Mouse (Mus musculus): Measurements from ENCODE around the gene Lpar6.

- TF ChIP-seq USF1 (IDR thresholded peaks at IDR 0.05; ENCODE audit: low read depth) (no peak), MAX (IDR thresholded peaks at IDR 0.05) (no peak), MYOG (IDR thresholded peaks at IDR 0.05; ENCODE audit: control insufficient read depth, extremely low read depth, insufficient read length) (no peak)
Observed at GRCm38 (mm10) chr14:73271807-73272206, 34.1 kb downstream of the Lpar6 start.

Measured in C2C12 (cell line).